Comparison of ENCODE assay signal across 8 mouse cellular contexts in genomic region chr8:123117744-123118143, GRCm38 (mm10). TPM values are rescaled to one million over a fixed set of nuclear protein-coding genes. Genes with fewer than 3 reads are reported as not detected.
A peak's percentile ranks its signal among the peaks of the same experiment; 100 is the strongest.
DNase-seq lines count a peak whose midpoint lies in the region; ATAC-seq and TF ChIP-seq lines count a peak whose summit lies in the region.

No protein-coding gene starts in this region.

- H3K36me3 ChIP-seq in lung, embryonic 14.5 days (ENCODE audit: insufficient read depth) = no peaks in the 10 kb centered on the region
- H3K36me3 ChIP-seq in forebrain, embryonic 11.5 days (ENCODE audit: control insufficient read depth, insufficient read depth, low read length) = no peaks in the 10 kb centered on the region
- no peaks in the 10 kb centered on the region for H3K36me3 ChIP-seq in limb, embryonic 13.5 days
- no peaks in the 10 kb centered on the region for H3K36me3 ChIP-seq in small intestine, adult 2 months (ENCODE audit: control insufficient read depth, insufficient read depth, low read length)

- DNase-seq in lung, embryonic 14.5 days = no peak
- DNase-seq in lung, postnatal 25 days (ENCODE audit: low spot score) = no peak
- no peak for DNase-seq in forebrain, embryonic 11.5 days (ENCODE audit: low spot score)
- DNase-seq in ovary, postnatal 14 days (ENCODE audit: low spot score) = no peak
- no peak for DNase-seq in cerebellum, postnatal 10 days
- no peak for DNase-seq in urinary bladder, adult 18-20 months (ENCODE audit: low spot score in 2 of 2)

- peaks cover 41% of the 10 kb centered on the region for H3K27me3 ChIP-seq in lung, embryonic 14.5 days (ENCODE audit: insufficient read depth, low read length)
- peaks cover 41% of the 10 kb centered on the region for H3K27me3 ChIP-seq in forebrain, embryonic 11.5 days (ENCODE audit: control insufficient read depth, insufficient read depth, low read length)
- H3K27me3 ChIP-seq in limb, embryonic 13.5 days = peaks cover 62% of the 10 kb centered on the region
- H3K27me3 ChIP-seq in small intestine, adult 2 months (ENCODE audit: control insufficient read depth, insufficient read depth, low read length) = peaks cover 30% of the 10 kb centered on the region

- H3K4me2 ChIP-seq in lung, embryonic 14.5 days = peak overlapping the region; percentile 69
- peak overlapping the region; percentile 86 for H3K4me2 ChIP-seq in forebrain, embryonic 11.5 days (ENCODE audit: low read depth, low read length, severe bottlenecking)
- peak overlapping the region; percentile 87 for H3K4me2 ChIP-seq in limb, embryonic 13.5 days (replicated peaks)

- 3% methylated on average over 17 of the region's 17 CpGs for WGBS in lung, embryonic 14.5 days
- WGBS in forebrain, embryonic 11.5 days = 2% methylated on average over 17 of the region's 17 CpGs
- WGBS in limb, embryonic 13.5 days = 3% methylated on average over 17 of the region's 17 CpGs
- 4% methylated on average over 17 of the region's 17 CpGs for WGBS in small intestine, adult 2 months

- no peak for TF ChIP-seq POLR2A in small intestine, adult 2 months (IDR thresholded peaks at IDR 0.05; ENCODE audit: low read depth, low read length)

- H3K9ac ChIP-seq in lung, embryonic 14.5 days = no peak overlapping the region
- peak overlapping the region; percentile 17; the same call in 1 of the 2 replicates for H3K9ac ChIP-seq in forebrain, embryonic 11.5 days (ENCODE audit: low read length)
- H3K9ac ChIP-seq in limb, embryonic 13.5 days = peak overlapping the region; percentile 59

- H3K27ac ChIP-seq in lung, embryonic 14.5 days (ENCODE audit: low read depth) = no peak overlapping the region
- no peak overlapping the region for H3K27ac ChIP-seq in forebrain, embryonic 11.5 days (ENCODE audit: low read depth, low read length)
- H3K27ac ChIP-seq in limb, embryonic 13.5 days = no peak overlapping the region
- no peak overlapping the region for H3K27ac ChIP-seq in small intestine, adult 2 months (ENCODE audit: insufficient read depth, low read depth, low read length)

- peak overlapping the region; percentile 38 for H3K4me3 ChIP-seq in lung, embryonic 14.5 days (ENCODE audit: low read depth, low read length)
- peak overlapping the region; percentile 42 for H3K4me3 ChIP-seq in forebrain, embryonic 11.5 days (ENCODE audit: low read depth, low read length)
- H3K4me3 ChIP-seq in limb, embryonic 13.5 days = peak overlapping the region; percentile 49
- H3K4me3 ChIP-seq in small intestine, adult 2 months (ENCODE audit: low read depth, low read length) = peak overlapping the region; percentile 56

- TF ChIP-seq CTCF in lung, embryonic 14.5 days (IDR thresholded peaks at IDR 0.05; ENCODE audit: low read depth) = no peak
- TF ChIP-seq CTCF in small intestine, adult 2 months (IDR thresholded peaks at IDR 0.05; ENCODE audit: extremely low read depth, insufficient read length, insufficient replicate concordance, low read depth, low read length) = no peak

- peaks cover 4% of the 10 kb centered on the region; the same call in 1 of the 2 replicates for H3K4me1 ChIP-seq in lung, embryonic 14.5 days (ENCODE audit: insufficient read depth)
- peaks cover 6% of the 10 kb centered on the region for H3K4me1 ChIP-seq in forebrain, embryonic 11.5 days (replicated peaks; ENCODE audit: control insufficient read depth, insufficient read depth, low read length)
- peaks cover 17% of the 10 kb centered on the region for H3K4me1 ChIP-seq in limb, embryonic 13.5 days
- peaks cover 9% of the 10 kb centered on the region for H3K4me1 ChIP-seq in small intestine, adult 2 months (ENCODE audit: control insufficient read depth, insufficient read depth, insufficient read length, low read length)

- no peaks in the 10 kb centered on the region for H3K9me3 ChIP-seq in lung, embryonic 14.5 days (ENCODE audit: low read depth, low read length)
- no peaks in the 10 kb centered on the region for H3K9me3 ChIP-seq in forebrain, embryonic 11.5 days (ENCODE audit: control insufficient read depth, low read length)
- no peaks in the 10 kb centered on the region for H3K9me3 ChIP-seq in limb, embryonic 13.5 days

- ATAC-seq in lung, embryonic 14.5 days (ENCODE audit: insufficient read depth) = no peak
- no peak for ATAC-seq in forebrain, embryonic 11.5 days (replicated peaks; ENCODE audit: low FRiP score)
- ATAC-seq in limb, embryonic 13.5 days (ENCODE audit: low FRiP score, low read depth) = no peak

RNA-seq across cellular contexts. Expression of gene Cpne7, which starts 0.6 kb away (rescaled TPM):
- 0.24 and 0.49 TPM in 2 replicates for polyA plus RNA-seq in lung, embryonic 14.5 days (2014; fragmentation: Nextera tagmentation; extraction: Ambion mirVana)
- 0.19 TPM in 1 of 2 replicates, not detected in the other for polyA plus RNA-seq in forebrain, embryonic 11.5 days (2014; fragmentation: Nextera tagmentation; extraction: Ambion mirVana)
- 0.64 and 0.72 TPM in 2 replicates for polyA plus RNA-seq in limb, embryonic 13.5 days (2015; fragmentation: Nextera tagmentation; extraction: Ambion mirVana)
- polyA plus RNA-seq in small intestine, adult 2 months (2012; rRNA removed) = 0.77 and 0.94 TPM in 2 replicates

RNA-seq across cellular contexts. Expression of gene Rpl13, which starts 15.6 kb away (rescaled TPM):
- 1,722 and 1,770 TPM in 2 replicates for polyA plus RNA-seq in lung, embryonic 14.5 days (2014; fragmentation: Nextera tagmentation; extraction: Ambion mirVana)
- 1,219 and 1,311 TPM in 2 replicates for polyA plus RNA-seq in forebrain, embryonic 11.5 days (2014; fragmentation: Nextera tagmentation; extraction: Ambion mirVana)
- 1,375 and 1,469 TPM in 2 replicates for polyA plus RNA-seq in limb, embryonic 13.5 days (2015; fragmentation: Nextera tagmentation; extraction: Ambion mirVana)
- 2,280 and 2,994 TPM in 2 replicates for polyA plus RNA-seq in small intestine, adult 2 months (2012; rRNA removed)

RNA-seq across cellular contexts. Expression of gene Sult5a1, which starts 40.4 kb away (rescaled TPM):
- polyA plus RNA-seq in lung, embryonic 14.5 days (2014; fragmentation: Nextera tagmentation; extraction: Ambion mirVana) = 16.3 and 17.8 TPM in 2 replicates
- 2.9 and 4.3 TPM in 2 replicates for polyA plus RNA-seq in forebrain, embryonic 11.5 days (2014; fragmentation: Nextera tagmentation; extraction: Ambion mirVana)
- polyA plus RNA-seq in limb, embryonic 13.5 days (2015; fragmentation: Nextera tagmentation; extraction: Ambion mirVana) = 26.1 and 30.6 TPM in 2 replicates
- 0.19 and 0.41 TPM in 2 replicates for polyA plus RNA-seq in small intestine, adult 2 months (2012; rRNA removed)

RNA-seq across cellular contexts. Expression of gene Spg7, which starts 55.0 kb away (rescaled TPM):
- polyA plus RNA-seq in lung, embryonic 14.5 days (2014; fragmentation: Nextera tagmentation; extraction: Ambion mirVana) = 44.5 and 45.0 TPM in 2 replicates
- polyA plus RNA-seq in forebrain, embryonic 11.5 days (2014; fragmentation: Nextera tagmentation; extraction: Ambion mirVana) = 43.5 and 52.6 TPM in 2 replicates
- polyA plus RNA-seq in limb, embryonic 13.5 days (2015; fragmentation: Nextera tagmentation; extraction: Ambion mirVana) = 40.8 and 41.5 TPM in 2 replicates
- 54.1 and 132 TPM in 2 replicates for polyA plus RNA-seq in small intestine, adult 2 months (2012; rRNA removed)
